In the genomic region with DNA sequence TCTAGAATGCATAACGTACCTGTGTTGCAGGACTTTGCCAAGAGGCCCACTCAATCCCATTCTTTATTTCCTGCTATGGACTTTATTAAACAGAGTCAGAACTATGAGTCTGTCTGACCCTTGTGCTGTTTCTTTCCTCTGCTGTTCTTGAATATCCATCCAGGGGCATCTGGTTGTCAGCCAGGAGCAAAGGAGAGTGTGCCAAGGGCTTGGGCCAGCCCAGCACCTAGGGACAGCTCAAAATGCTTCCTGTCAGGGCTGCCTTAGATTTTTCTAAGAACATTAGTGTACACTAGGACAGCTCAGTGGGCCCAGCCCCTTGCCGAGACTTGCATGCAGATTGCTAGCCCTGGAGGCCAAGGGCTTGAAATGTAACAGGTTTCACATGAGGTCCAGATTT, we compare ENCODE assay signal across 9 mouse cellular contexts. TPM values are rescaled to one million over a fixed set of nuclear protein-coding genes. Genes with fewer than 3 reads are reported as not detected.
A peak's percentile ranks its signal among the peaks of the same experiment; 100 is the strongest.
DNase-seq lines count a peak whose midpoint lies in the region; ATAC-seq lines count a peak whose summit lies in the region.
"Had no signal": no experiment of that assay in that cellular context is flagged by ENCODE, and none has a peak within 500 bp of the region (broad histone marks: within the 10 kb centered on the region; RNA-seq: fewer than 3 reads in every experiment).

No protein-coding gene starts in this region.

- no peak overlapping the region for H3K9ac ChIP-seq in kidney, embryonic 15.5 days
- H3K9ac ChIP-seq: hindbrain, embryonic 15.5 days had no signal

- H3K27me3 ChIP-seq in kidney, embryonic 15.5 days: no peaks in the 10 kb centered on the region
- H3K27me3 ChIP-seq: hindbrain, embryonic 15.5 days had no signal

- H3K27ac ChIP-seq in kidney, embryonic 15.5 days: no peak overlapping the region
- H3K27ac ChIP-seq: hindbrain, embryonic 15.5 days had no signal

- no peak overlapping the region for H3K4me2 ChIP-seq in kidney, embryonic 15.5 days
- H3K4me2 ChIP-seq: hindbrain, embryonic 15.5 days had no signal

- no peak for ATAC-seq in kidney, embryonic 15.5 days (replicated peaks; ENCODE audit: low FRiP score)

- no peak overlapping the region for H3K4me3 ChIP-seq in kidney, embryonic 15.5 days (replicated peaks)
- H3K4me3 ChIP-seq: hindbrain, embryonic 15.5 days had no signal

- H3K9me3 ChIP-seq in kidney, embryonic 15.5 days (replicated peaks): no peaks in the 10 kb centered on the region
- H3K9me3 ChIP-seq: hindbrain, embryonic 15.5 days had no signal

- H3K4me1 ChIP-seq in kidney, embryonic 15.5 days: peaks cover 41% of the 10 kb centered on the region

- H3K36me3 ChIP-seq in kidney, embryonic 15.5 days: no peaks in the 10 kb centered on the region
- H3K36me3 ChIP-seq: hindbrain, embryonic 15.5 days had no signal

- DNase-seq in adrenal gland, adult (ENCODE audit: inconsistent age in 2 of 2, low spot score in 1 of 2): peak; percentile 45 to 79
- no peak for DNase-seq in adrenal gland, adult 18-20 months (ENCODE audit: low spot score in 2 of 2)
- DNase-seq in kidney, adult 8-10 months: peak; percentile 75 to 78
- DNase-seq in cerebellum, postnatal 25 days: peak; percentile 70 to 78
- peak; percentile 83 for DNase-seq in kidney, adult 9 months
- DNase-seq in thymus, postnatal 36 days: no peak
- no peak for DNase-seq in lung, adult 18-20 months

- WGBS in kidney, embryonic 15.5 days: 89% methylated on average over 2 of the region's 2 CpGs

RNA-seq across cellular contexts. Expression of a gene that starts 3.1 kb away (rescaled TPM):
- total RNA-seq in adrenal gland, adult 18-20 months (2021): 100 to 1,000 TPM in 1 of 2 experiments, 10 to 100 TPM in 1; 88.5 to 112 TPM
- polyA plus RNA-seq in kidney, embryonic 15.5 days (2015; fragmentation: Nextera tagmentation; extraction: Ambion mirVana): 75.3 and 79.1 TPM in 2 replicates

RNA-seq across cellular contexts. Expression of a gene that starts 16.1 kb away (rescaled TPM):
- total RNA-seq in adrenal gland, adult 18-20 months (2021): 10 to 100 TPM; 15.6 to 18.5 TPM
- 56.5 and 63.3 TPM in 2 replicates for polyA plus RNA-seq in kidney, embryonic 15.5 days (2015; fragmentation: Nextera tagmentation; extraction: Ambion mirVana)

Comparison
In these comparisons a context has a peak if more than half of its experiments do, and no peak if none do; other contexts are left out.
1. DNase-seq: peak in adrenal gland, adult (2 of 2), kidney, adult 8-10 months (2 of 2), cerebellum, postnatal 25 days (2 of 2) and kidney, adult 9 months (single experiment); none in adrenal gland, adult 18-20 months (0 of 2), thymus, postnatal 36 days (0 of 2) and lung, adult 18-20 months (0 of 2).